Mouse (Mus musculus) hindbrain, embryonic 13.5 days (tissue): ENCODE results near the gene Fbxo44. TPM values are rescaled to one million over a fixed set of nuclear protein-coding genes. Genes with fewer than 3 reads are reported as not detected.
"Not testable (repeated sequence)": the region's sequence is repeated elsewhere in the genome, so short reads cannot be mapped to it uniquely, and the experiment has no call there.

Experiments
- ATAC-seq: fragments of 200-750 bp; cut with Nextera tagmentation; 2 replicates; pipeline ENCODE4 v1.8.0; 2017; ENCODE audit warnings: moderate TSS enrichment; ENCODE audit not compliant: low FRiP score
- H3K27ac ChIP-seq: fragments of 300-500 bp; sonication (generic); 2 replicates; pipeline ENCODE4 v1.5.1; 2015; ENCODE audit warnings: inconsistent platforms, mild to moderate bottlenecking, moderate library complexity
- H3K27me3 ChIP-seq: fragments of 300-500 bp; sonication (generic); 2 replicates; pipeline ENCODE4 v1.6.1; 2015; ENCODE audit warnings: mild to moderate bottlenecking, inconsistent platforms
- H3K36me3 ChIP-seq: fragments of 300-500 bp; sonication (generic); 2 replicates; pipeline ENCODE4 v1.6.1; 2015; ENCODE audit warnings: mild to moderate bottlenecking, inconsistent platforms
- H3K4me1 ChIP-seq: fragments of 300-500 bp; sonication (generic); replicated peaks from 2 replicates; pipeline ENCODE4 v1.6.1; 2015; ENCODE audit warnings: inconsistent platforms
- H3K4me2 ChIP-seq: fragments of 300-500 bp; sonication (generic); 2 replicates; pipeline ENCODE4 v1.6.1; 2015; ENCODE audit warnings: inconsistent platforms, mild to moderate bottlenecking, moderate library complexity
- H3K4me3 ChIP-seq: fragments of 300-500 bp; sonication (generic); 2 replicates; pipeline ENCODE4 v1.5.1; 2015; ENCODE audit warnings: mild to moderate bottlenecking, inconsistent platforms
- H3K9ac ChIP-seq: fragments of 300-500 bp; sonication (generic); 2 replicates; pipeline ENCODE4 v1.6.1; 2015; ENCODE audit warnings: mild to moderate bottlenecking, inconsistent platforms
- H3K9me3 ChIP-seq: fragments of 300-500 bp; sonication (generic); 2 replicates; pipeline ENCODE4 v1.6.1; 2016; ENCODE audit warnings: inconsistent platforms
- WGBS: fragments of 180-500 bp; shearing (Covaris S2); methylation state at CpG from one replicate; pipeline ENCODE4 v1.1.7; 2015; 5-methylcytosine and 5-hydroxymethylcytosine counted together
- polyA plus RNA-seq: library from polyadenylated mRNA; unstranded; fragments of >200 nt; fragmentation: Nextera tagmentation; extraction: Ambion mirVana; gene quantifications from 2 replicates; pipeline ENCODE4 v1.2.1, GENCODE M21; 2015

Fbxo44 gene
- polyA plus RNA-seq, result 91.2 and 98.2 TPM in 2 replicates

DNA sequence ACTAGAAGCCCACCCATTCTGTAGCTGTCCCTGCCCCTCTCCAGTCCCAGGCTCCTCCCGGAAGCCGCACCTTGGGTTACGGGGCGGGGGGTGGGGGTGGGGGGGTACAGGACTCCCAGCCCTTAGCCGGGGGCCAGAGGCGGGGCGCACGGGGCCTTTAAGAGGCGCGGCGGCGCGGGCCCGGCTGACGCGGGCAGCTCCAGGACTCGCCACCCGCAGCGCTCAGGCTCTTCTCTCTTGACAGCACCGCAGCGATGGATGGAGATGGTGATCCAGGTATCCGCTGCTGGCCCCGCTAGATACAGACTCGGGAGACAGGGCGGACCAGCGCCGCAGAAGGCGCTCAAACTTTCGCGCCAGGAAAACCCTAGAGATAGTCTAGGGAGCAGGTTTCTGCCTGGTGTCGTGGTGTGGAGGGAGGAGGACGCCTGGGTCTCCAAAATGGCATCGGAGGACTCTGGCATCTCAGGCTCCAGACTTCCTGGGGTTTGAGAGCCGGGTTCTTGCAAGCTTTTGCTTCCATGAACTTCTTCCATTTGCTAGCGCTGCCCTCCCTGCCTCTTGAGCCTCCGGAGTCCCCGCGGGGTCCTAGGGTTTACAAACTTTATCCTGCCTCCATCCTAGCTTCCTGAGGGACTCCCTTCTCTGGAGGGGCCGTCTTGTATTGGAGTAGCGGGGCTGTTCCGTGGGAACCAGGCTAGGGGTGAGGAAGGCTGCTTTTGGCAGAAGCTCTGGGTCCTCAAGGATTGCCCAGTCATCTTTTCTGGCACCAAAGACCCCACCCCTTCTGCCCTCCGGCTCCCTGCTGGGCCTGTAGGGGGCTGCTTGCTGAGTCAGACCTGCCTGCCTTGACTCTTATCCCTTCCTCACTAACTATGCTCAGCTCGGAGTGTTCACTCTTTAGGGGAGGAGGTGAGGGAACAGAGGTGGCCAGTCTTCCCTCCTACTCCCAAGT, at the start of gene Fbxo44, which contains the start of gene Fbxo2:
TSS of gene Fbxo44 (minus strand) at position 47 of the 955 bp plus-strand sequence.
TSS of gene Fbxo2 (plus strand) at position 186 of the 955 bp plus-strand sequence.
- peak within 1 kb of the TSS; percentile 92 for H3K9ac ChIP-seq
- peaks cover 59% of the 10 kb centered on the region for H3K4me1 ChIP-seq
- H3K4me2 ChIP-seq, result peak within 1 kb of the TSS; percentile 89
- H3K36me3 ChIP-seq, result peaks cover 19% of the 10 kb centered on the region
- no peaks in the 10 kb centered on the region for H3K9me3 ChIP-seq
- ATAC-seq, result peak; percentile 18
- WGBS, result 1% methylated on average over 40 of the region's 43 CpGs
- H3K4me3 ChIP-seq, result peak within 1 kb of the TSS; percentile 74
- peaks cover 55% of the 10 kb centered on the region for H3K27me3 ChIP-seq
- H3K27ac ChIP-seq, result peak within 1 kb of the TSS; percentile 94

GRCm38 (mm10) chr4:148204873-148205232, 44.6 kb upstream of the Fbxo44 start:
- Histone ChIP-seq H3K4me2 (no peak overlapping the region), H3K36me3 (no peaks in the 10 kb centered on the region), H3K9ac (no peak overlapping the region), H3K9me3 (no peaks in the 10 kb centered on the region), H3K4me1 (peaks cover 22% of the 10 kb centered on the region), H3K27ac (peak overlapping the region; percentile 53; the same call in 1 of the 2 replicates), H3K4me3 (no peak overlapping the region), H3K27me3 (peaks cover 7% of the 10 kb centered on the region; the same call in 1 of the 2 replicates)
- WGBS, result 39% methylated on average over 6 of the region's 6 CpGs
- ATAC-seq, result no peak

DNA sequence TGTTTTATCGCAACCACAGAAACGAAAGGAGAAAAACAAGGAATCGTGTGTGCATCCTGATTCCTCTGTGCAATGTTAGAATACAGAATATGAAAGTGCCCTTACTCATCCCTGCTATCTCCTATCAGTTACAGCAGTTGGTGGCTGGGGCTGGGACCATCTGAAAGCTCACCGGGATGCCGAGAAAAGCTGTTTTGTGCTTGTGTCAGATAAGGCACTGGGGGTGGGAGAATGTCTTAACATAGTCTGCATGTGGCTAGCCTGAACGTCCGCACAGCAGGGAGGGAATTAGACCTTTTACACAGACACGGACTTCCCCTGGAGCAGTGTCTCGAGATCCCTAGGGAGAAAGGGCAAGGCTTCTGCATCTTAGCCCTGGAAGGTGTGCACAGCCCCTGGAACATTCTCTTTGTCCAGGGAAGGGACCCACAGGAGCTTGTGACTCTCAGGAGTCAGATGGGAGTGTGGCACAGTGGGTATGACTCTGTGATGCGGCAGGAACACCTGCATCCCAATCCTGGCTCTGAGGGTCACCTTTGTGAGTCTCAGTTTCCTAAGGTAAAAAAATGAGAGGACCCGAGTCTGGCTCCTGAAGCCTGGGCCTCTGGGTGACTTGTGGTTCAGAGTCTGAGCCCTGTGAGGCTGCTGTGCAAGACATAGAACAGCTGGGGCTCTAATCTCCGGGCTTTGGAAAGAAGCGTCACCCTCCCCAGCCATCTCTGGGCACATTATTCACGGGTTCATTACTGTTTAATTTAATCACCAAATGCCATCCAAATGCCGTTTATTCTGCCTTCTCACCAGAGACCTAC, 44.0 kb upstream of the Fbxo44 start:
- 51% methylated on average over 15 of the region's 15 CpGs for whole genome bisulfite sequencing
- Histone ChIP-seq H3K4me3 (no peak overlapping the region), H3K9me3 (no peaks in the 10 kb centered on the region), H3K4me2 (no peak overlapping the region), H3K4me1 (peaks cover 23% of the 10 kb centered on the region), H3K27me3 (peaks cover 7% of the 10 kb centered on the region; the same call in 1 of the 2 replicates), H3K9ac (peak overlapping the region; percentile 14; the same call in 1 of the 2 replicates), H3K36me3 (no peaks in the 10 kb centered on the region), H3K27ac (peak overlapping the region; percentile 53; the same call in 1 of the 2 replicates)
- ATAC-seq, result no peak

DNA sequence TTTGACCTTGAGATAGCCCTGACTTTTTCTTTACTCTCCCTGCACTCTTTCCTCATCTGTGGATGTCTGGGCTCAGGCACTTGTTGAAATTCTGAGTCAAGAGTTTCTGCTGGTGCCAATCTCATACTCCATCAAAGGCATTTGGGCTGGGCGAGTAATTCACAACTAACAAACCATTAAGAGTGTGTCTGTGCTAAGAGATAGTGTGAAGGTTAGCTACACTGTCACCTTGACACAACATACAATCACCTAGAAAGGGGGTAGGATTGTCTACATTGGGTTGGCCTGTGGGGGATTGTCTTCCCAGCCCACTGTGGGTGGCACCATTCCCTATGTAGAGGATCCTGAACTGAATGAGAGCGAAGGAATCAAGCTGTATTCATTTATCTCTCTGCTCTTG, 43.3 kb upstream of the Fbxo44 start:
- Histone ChIP-seq H3K4me2 (no peak overlapping the region), H3K27me3 (peaks cover 7% of the 10 kb centered on the region; the same call in 1 of the 2 replicates), H3K9me3 (no peaks in the 10 kb centered on the region), H3K36me3 (no peaks in the 10 kb centered on the region), H3K4me1 (peaks cover 30% of the 10 kb centered on the region), H3K4me3 (no peak overlapping the region), H3K27ac (no peak overlapping the region), H3K9ac (no peak overlapping the region)
- no peak for ATAC-seq
- 94% methylated on average over 2 of the region's 2 CpGs for WGBS

DNA sequence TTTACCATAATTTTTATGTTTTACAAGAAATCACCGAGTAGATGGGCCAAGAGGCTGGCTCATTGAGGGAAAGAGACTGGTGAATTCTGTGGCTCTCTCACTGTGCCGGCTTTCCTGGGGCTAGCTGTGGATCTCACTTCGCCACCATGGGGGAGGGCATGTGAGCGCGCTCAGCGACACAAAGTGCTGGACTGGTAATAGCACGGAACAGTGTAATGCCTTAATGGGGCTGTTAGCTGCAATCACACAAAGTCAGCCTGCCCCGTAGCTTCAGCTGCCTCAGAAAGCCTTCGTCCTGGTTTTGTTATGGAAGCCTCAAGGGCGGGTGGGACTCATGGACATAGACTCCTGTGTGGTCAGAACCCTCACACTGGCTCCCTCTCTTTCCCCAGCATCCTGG, 38.4 kb upstream of the Fbxo44 start:
- 40% methylated on average over 10 of the region's 10 CpGs for WGBS
- Histone ChIP-seq H3K27ac (no peak overlapping the region; the same call in 1 of the 2 replicates), H3K9me3 (no peaks in the 10 kb centered on the region), H3K27me3 (peaks cover 7% of the 10 kb centered on the region; the same call in 1 of the 2 replicates), H3K36me3 (no peaks in the 10 kb centered on the region), H3K4me2 (no peak overlapping the region), H3K4me1 (peaks cover 24% of the 10 kb centered on the region), H3K9ac (no peak overlapping the region), H3K4me3 (no peak overlapping the region)
- ATAC-seq, result 0 out of 2 replicates have a peak, but pooled peaks have one; percentile 18

DNA sequence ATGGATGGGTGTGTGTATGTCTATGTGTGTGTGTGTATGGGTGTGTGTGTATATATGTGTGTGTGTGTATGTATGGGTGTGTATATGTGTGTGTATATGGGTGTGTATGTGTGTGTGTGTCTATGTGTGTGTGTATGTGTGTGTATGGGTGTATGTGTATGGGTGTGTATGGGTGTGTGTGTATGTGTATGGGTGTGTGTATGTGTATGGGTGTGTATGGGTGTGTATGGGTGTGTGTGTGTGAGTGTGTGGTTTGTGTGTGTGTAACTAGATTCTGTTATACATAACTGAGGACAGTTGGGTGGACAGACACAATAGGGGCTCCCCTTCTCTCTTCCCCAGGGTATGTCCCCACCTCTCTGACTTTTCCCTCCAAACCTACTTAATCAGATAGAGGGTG, 34.1 kb upstream of the Fbxo44 start:
- no peak for ATAC-seq
- Histone ChIP-seq H3K9me3 (no peaks in the 10 kb centered on the region), H3K4me3 (no peak overlapping the region), H3K27ac (no peak overlapping the region), H3K4me2 (no peak overlapping the region), H3K4me1 (peaks cover 26% of the 10 kb centered on the region), H3K27me3 (no peaks in the 10 kb centered on the region), H3K36me3 (no peaks in the 10 kb centered on the region), H3K9ac (no peak overlapping the region)

DNA sequence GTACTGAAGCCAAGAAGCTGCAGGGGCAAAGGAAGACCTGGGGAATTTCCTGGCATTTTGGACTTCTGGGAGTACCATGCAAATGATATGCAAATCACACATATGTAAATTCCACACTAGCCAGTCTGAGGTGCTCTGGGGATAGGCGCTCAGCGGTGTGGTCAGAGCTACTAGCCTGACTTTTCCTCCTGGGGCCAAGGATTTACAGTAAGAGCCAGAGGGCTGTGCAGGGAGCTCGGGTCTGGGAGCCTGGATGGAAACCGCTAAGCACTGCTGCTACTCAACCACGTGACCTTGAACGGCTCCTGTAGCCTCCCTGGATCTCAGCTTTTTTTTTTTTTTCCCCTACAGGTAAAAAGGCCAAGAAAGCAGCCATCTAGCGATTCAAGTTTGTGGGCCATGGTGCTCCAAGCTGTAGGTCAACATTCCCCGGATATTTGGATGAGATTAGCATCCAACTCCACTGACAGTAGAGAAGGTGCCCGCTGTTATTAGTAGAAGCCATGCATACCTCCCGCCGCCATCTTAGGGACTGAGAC, 32.5 kb upstream of the Fbxo44 start:
- no peaks in the 10 kb centered on the region for H3K36me3 ChIP-seq
- no peak overlapping the region for H3K27ac ChIP-seq
- peaks cover 12% of the 10 kb centered on the region for H3K4me1 ChIP-seq
- H3K27me3 ChIP-seq, result 0 out of 2 replicates have a peak, but pooled peaks cover under 1% of the 10 kb centered on the region
- no peak overlapping the region for H3K4me2 ChIP-seq
- no peak for ATAC-seq
- 34% methylated on average over 11 of the region's 11 CpGs for WGBS
- no peak overlapping the region for H3K4me3 ChIP-seq
- no peak overlapping the region for H3K9ac ChIP-seq
- H3K9me3 ChIP-seq, result no peaks in the 10 kb centered on the region

DNA sequence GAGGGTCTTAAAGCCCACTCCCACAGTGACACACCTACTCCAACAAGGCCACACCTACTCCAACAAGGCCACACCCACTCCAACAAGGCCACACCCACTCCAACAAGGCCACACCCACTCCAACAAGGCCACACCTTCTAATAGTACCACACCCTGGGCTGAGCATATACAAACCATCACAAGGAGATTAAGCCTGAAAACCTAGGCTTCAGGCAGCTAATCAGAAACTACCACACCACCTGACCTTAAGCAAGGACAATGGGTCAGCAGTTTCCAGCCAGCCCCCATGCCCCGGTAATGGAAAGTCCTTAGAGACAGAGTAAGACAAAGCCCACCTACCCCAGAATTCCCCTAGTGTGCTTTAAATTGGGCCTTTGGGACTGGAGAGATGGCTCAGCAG, 28.5 kb upstream of the Fbxo44 start:
- peaks cover 16% of the 10 kb centered on the region for H3K4me1 ChIP-seq
- not testable (repeated sequence) for H3K4me2 ChIP-seq, ATAC-seq, H3K27ac ChIP-seq, H3K9me3 ChIP-seq, H3K4me3 ChIP-seq, H3K27me3 ChIP-seq, H3K36me3 ChIP-seq, H3K9ac ChIP-seq
- 97% methylated on average over 1 of the region's 1 CpGs for WGBS

- Histone ChIP-seq H3K4me3 (no peak overlapping the region), H3K4me2 (no peak overlapping the region), H3K36me3 (no peaks in the 10 kb centered on the region), H3K27me3 (0 out of 2 replicates have a peak, but pooled peaks cover 3% of the 10 kb centered on the region), H3K9ac (no peak overlapping the region), H3K9me3 (no peaks in the 10 kb centered on the region), H3K27ac (no peak overlapping the region), H3K4me1 (peaks cover 13% of the 10 kb centered on the region; the same call in 1 of the 2 replicates)
- ATAC-seq, result no peak
- 73% methylated on average over 4 of the region's 4 CpGs for WGBS
Observed at GRCm38 (mm10) chr4:148185819-148186218, 25.5 kb upstream of the Fbxo44 start.

DNA sequence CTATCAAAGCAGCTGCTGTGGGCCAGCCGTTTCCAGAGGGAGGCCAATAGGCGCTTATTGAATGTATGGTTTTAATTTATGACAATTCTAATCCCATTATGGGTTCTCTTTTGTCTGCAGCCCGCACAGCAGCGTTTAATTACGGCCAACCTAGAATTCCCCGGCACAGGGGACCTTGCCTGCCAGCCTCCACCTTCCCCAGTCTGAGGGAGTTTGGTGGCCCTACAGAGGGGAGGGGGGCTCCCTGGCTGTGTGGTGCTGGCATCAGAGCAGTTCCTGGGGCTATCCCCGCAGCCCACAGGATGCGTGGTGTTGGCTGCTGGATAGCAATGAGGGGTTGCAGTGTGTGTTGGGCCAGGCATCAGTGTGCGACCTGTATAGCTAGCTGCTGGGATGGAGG, 24.3 kb upstream of the Fbxo44 start:
- Histone ChIP-seq H3K36me3 (no peaks in the 10 kb centered on the region), H3K27me3 (0 out of 2 replicates have a peak, but pooled peaks cover 3% of the 10 kb centered on the region), H3K9me3 (no peaks in the 10 kb centered on the region), H3K4me3 (no peak overlapping the region), H3K4me2 (no peak overlapping the region), H3K27ac (no peak overlapping the region; the same call in 1 of the 2 replicates), H3K9ac (no peak overlapping the region), H3K4me1 (peaks cover 13% of the 10 kb centered on the region; the same call in 1 of the 2 replicates)
- 51% methylated on average over 9 of the region's 9 CpGs for WGBS
- ATAC-seq, result no peak

- peaks cover 16% of the 10 kb centered on the region for H3K27me3 ChIP-seq
- WGBS, result 35% methylated on average over 8 of the region's 8 CpGs
- peak; percentile 47; the same call in 1 of the 2 replicates for ATAC-seq
- no peaks in the 10 kb centered on the region for H3K9me3 ChIP-seq
- H3K4me3 ChIP-seq, result no peak overlapping the region
- H3K9ac ChIP-seq, result no peak overlapping the region
- H3K36me3 ChIP-seq, result no peaks in the 10 kb centered on the region
- no peak overlapping the region for H3K27ac ChIP-seq
- no peak overlapping the region for H3K4me2 ChIP-seq
- peaks cover 22% of the 10 kb centered on the region for H3K4me1 ChIP-seq
Observed at GRCm38 (mm10) chr4:148182363-148182762, 22.1 kb upstream of the Fbxo44 start.

DNA sequence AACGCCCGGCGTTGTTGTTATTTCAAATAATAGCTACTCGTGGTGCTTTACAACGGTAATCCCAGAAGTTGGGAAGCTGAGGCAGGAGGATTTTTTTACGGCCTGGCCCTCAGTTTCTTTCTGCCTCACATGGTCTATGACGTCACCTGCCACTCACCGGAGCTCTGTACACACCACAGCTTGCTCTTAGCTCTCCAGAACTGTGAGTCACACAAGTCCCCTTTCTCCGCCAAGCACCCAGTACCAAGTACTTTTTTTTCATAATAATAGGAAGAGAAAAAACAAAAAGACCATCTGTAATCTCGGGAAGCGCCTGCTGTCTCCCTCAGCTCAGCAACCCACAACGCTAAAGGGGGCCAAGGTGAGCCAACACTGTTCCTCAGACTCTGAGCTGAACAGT, 21.2 kb upstream of the Fbxo44 start:
- Histone ChIP-seq H3K4me2 (no peak overlapping the region), H3K4me3 (no peak overlapping the region), H3K4me1 (peaks cover 24% of the 10 kb centered on the region), H3K36me3 (no peaks in the 10 kb centered on the region), H3K27me3 (peaks cover 20% of the 10 kb centered on the region), H3K27ac (no peak overlapping the region), H3K9ac (no peak overlapping the region), H3K9me3 (no peaks in the 10 kb centered on the region)
- no peak for ATAC-seq
- WGBS, result 87% methylated on average over 12 of the region's 12 CpGs
